Comparison of ENCODE assay signal across 8 mouse cellular contexts in the genomic region with DNA sequence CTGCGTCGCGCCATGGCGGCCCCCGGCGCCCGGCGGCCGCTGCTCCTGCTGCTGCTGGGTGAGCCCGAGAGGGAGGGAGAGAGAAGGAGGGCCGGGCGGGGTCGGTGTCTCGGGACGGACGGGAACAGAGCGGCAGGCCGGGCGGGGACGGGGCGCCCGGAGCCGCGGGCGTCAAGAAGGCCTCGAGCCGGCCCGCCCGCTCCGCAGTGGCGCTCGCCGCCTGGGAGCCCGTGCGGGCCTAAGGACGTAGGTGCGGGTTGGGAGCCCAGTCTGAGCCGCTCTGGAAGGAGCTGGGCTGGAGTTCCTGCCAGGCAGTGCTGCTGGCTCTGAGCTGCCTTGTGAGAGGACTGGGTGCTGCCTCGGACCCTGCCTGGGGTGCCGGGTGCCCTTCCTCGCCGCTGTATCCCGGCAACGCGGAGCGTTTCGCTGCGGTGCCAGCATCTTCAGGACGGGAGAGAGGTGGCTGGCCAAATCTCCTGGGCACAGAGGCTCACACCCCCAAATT. TPM values are rescaled to one million over a fixed set of nuclear protein-coding genes. Genes with fewer than 3 reads are reported as not detected.
DNase-seq lines count a peak whose midpoint lies in the region; ATAC-seq lines count a peak whose summit lies in the region.

No protein-coding gene starts in this region.

- peak; percentile 69 for ATAC-seq in cerebellum, adult (ENCODE audit: insufficient number of reproducible peaks, low FRiP score, low TSS enrichment)
- peak; percentile 57 for ATAC-seq in embryonic facial prominence, embryonic 11.5 days (replicated peaks; ENCODE audit: insufficient number of reproducible peaks, low FRiP score, low TSS enrichment, low read depth)
- ATAC-seq in inflammation-experienced regulatory T-cells, adult 6 months, result peak; percentile 41
- peak; percentile 18 for ATAC-seq in megakaryocyte-erythroid progenitor cell, adult 5-6 weeks (replicated peaks; ENCODE audit: low FRiP score, low TSS enrichment, poor library complexity, severe bottlenecking)

- H3K4me1 ChIP-seq in embryonic facial prominence, embryonic 11.5 days (ENCODE audit: control insufficient read depth, insufficient read depth, low read length), result no peaks in the 10 kb centered on the region; the same call in 1 of the 2 replicates

- DNase-seq in cerebellum, adult 11 months, result no peak
- peak; percentile 59 for DNase-seq in 3134 (ENCODE audit: extremely low read depth, insufficient read length, low spot score)
- DNase-seq in embryonic facial prominence, embryonic 11.5 days (ENCODE audit: low spot score), result no peak
- DNase-seq in right cerebral cortex, postnatal 25 days, result no peak
- DNase-seq in left cerebral cortex, adult 9 months (ENCODE audit: low spot score in 2 of 2), result no peak

- H3K9me3 ChIP-seq in embryonic facial prominence, embryonic 11.5 days (replicated peaks; ENCODE audit: control insufficient read depth, low read length), result no peaks in the 10 kb centered on the region

- no peak overlapping the region for H3K27ac ChIP-seq in embryonic facial prominence, embryonic 11.5 days (replicated peaks; ENCODE audit: low read depth, low read length)

- H3K9ac ChIP-seq in embryonic facial prominence, embryonic 11.5 days (replicated peaks; ENCODE audit: low read length), result peak overlapping the region; percentile 96

- under 1% methylated on average over 47 of the region's 49 CpGs for WGBS in embryonic facial prominence, embryonic 11.5 days

- no peaks in the 10 kb centered on the region for H3K36me3 ChIP-seq in embryonic facial prominence, embryonic 11.5 days (replicated peaks; ENCODE audit: control insufficient read depth, insufficient read depth, low read depth, low read length)

- H3K27me3 ChIP-seq in embryonic facial prominence, embryonic 11.5 days (ENCODE audit: control insufficient read depth, insufficient read depth, low read length), result no peaks in the 10 kb centered on the region

- peak overlapping the region; percentile 81 for H3K4me2 ChIP-seq in embryonic facial prominence, embryonic 11.5 days (ENCODE audit: low read depth, low read length)

- peak overlapping the region; percentile 100 for H3K4me3 ChIP-seq in embryonic facial prominence, embryonic 11.5 days (ENCODE audit: low read depth, low read length)

RNA-seq across cellular contexts. Expression of gene Lamp1, which starts 0.5 kb away (rescaled TPM):
- 264 and 265 TPM in 2 replicates for polyA plus RNA-seq in embryonic facial prominence, embryonic 11.5 days (2014; fragmentation: Nextera tagmentation; extraction: Ambion mirVana)
- 10 to 100 TPM; 10.1 to 22.6 (median 17.5) TPM for polyA plus RNA-seq in inflammation-experienced regulatory T-cells, adult 6 months (2017; shearing (Covaris generic))
- 102 and 143 TPM in 2 replicates for total RNA-seq in megakaryocyte-erythroid progenitor cell, adult 5-6 weeks (2014; fragmentation: Nextera tagmentation)
- total RNA-seq in megakaryocyte-erythroid progenitor cell, adult 5-6 weeks (2017), result 157 and 169 TPM in 2 replicates

RNA-seq across cellular contexts. Expression of gene Grtp1, which starts 41.0 kb away (rescaled TPM):
- 13.5 and 14.5 TPM in 2 replicates for polyA plus RNA-seq in embryonic facial prominence, embryonic 11.5 days (2014; fragmentation: Nextera tagmentation; extraction: Ambion mirVana)
- polyA plus RNA-seq in inflammation-experienced regulatory T-cells, adult 6 months (2017; shearing (Covaris generic)), result 1 to 10 TPM in 2 of 3 experiments, under 1 TPM in 1; 0.48 to 6.3 (median 2.8) TPM
- total RNA-seq in megakaryocyte-erythroid progenitor cell, adult 5-6 weeks (2014; fragmentation: Nextera tagmentation), result 1.7 and 3.4 TPM in 2 replicates
- 1.1 TPM in 1 of 2 replicates, not detected in the other for total RNA-seq in megakaryocyte-erythroid progenitor cell, adult 5-6 weeks (2017)

RNA-seq across cellular contexts. Expression of gene Cul4a, which starts 54.0 kb away (rescaled TPM):
- 106 and 114 TPM in 2 replicates for polyA plus RNA-seq in embryonic facial prominence, embryonic 11.5 days (2014; fragmentation: Nextera tagmentation; extraction: Ambion mirVana)
- 10 to 100 TPM; 15.3 to 20.1 (median 16.9) TPM for polyA plus RNA-seq in inflammation-experienced regulatory T-cells, adult 6 months (2017; shearing (Covaris generic))
- total RNA-seq in megakaryocyte-erythroid progenitor cell, adult 5-6 weeks (2014; fragmentation: Nextera tagmentation), result 147 and 173 TPM in 2 replicates
- 156 and 175 TPM in 2 replicates for total RNA-seq in megakaryocyte-erythroid progenitor cell, adult 5-6 weeks (2017)

RNA-seq across cellular contexts. Expression of gene Pcid2, which starts 54.2 kb away (rescaled TPM):
- polyA plus RNA-seq in embryonic facial prominence, embryonic 11.5 days (2014; fragmentation: Nextera tagmentation; extraction: Ambion mirVana), result 50.1 and 50.2 TPM in 2 replicates
- 10 to 100 TPM; 40.3 to 43.9 (median 41.1) TPM for polyA plus RNA-seq in inflammation-experienced regulatory T-cells, adult 6 months (2017; shearing (Covaris generic))
- total RNA-seq in megakaryocyte-erythroid progenitor cell, adult 5-6 weeks (2014; fragmentation: Nextera tagmentation), result 21.4 and 27.9 TPM in 2 replicates
- 10.1 and 26.9 TPM in 2 replicates for total RNA-seq in megakaryocyte-erythroid progenitor cell, adult 5-6 weeks (2017)

Comparison
In these comparisons a context has a peak if more than half of its experiments do, and no peak if none do; other contexts are left out.
1. ATAC-seq: peak in every context shown above with its lines; median percentile 69 in cerebellum, adult; 57 in embryonic facial prominence, embryonic 11.5 days; 41 in inflammation-experienced regulatory T-cells, adult 6 months; 18 in megakaryocyte-erythroid progenitor cell, adult 5-6 weeks.
2. RNA of gene Lamp1, which starts 0.5 kb away (polyA plus RNA-seq): 264 to 265 TPM in embryonic facial prominence, embryonic 11.5 days; 10.1 to 22.6 TPM in inflammation-experienced regulatory T-cells, adult 6 months; every median in the first group is over 10 times any median in the second.